ENCODE assay signal across 28 mouse cellular contexts in the genomic region with DNA sequence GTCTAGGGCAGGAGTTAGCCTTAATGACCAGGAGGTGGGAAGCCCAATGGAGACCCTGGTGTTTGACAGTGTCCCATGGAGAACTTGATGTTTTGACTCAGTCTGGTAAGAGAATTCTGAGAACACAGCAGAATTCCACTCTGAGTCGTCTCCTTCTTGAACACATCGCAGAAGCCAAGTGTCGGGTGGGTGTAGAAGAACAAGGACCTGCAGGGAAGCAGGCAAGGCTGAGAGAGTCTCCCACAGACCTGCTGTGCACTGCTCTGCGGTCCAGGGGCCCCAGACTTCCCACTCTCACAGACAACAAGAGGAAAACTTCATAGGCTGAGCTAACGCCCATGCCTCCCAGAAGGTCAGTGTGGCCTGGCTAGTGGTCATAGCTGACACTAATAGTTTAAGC. TPM values are rescaled to one million over a fixed set of nuclear protein-coding genes. Genes with fewer than 3 reads are reported as not detected.
DNase-seq lines count a peak whose midpoint lies in the region; ATAC-seq lines count a peak whose summit lies in the region.
"Had no signal": no experiment of that assay in that cellular context is flagged by ENCODE, and none has a peak within 500 bp of the region (broad histone marks: within the 10 kb centered on the region; RNA-seq: fewer than 3 reads in every experiment).

No protein-coding gene starts in this region.

- no peak for DNase-seq in frontal cortex, postnatal 14 days (ENCODE audit: low spot score in 2 of 2)
- peak; percentile 41 for DNase-seq in layer of hippocampus, adult 9-11 months
- DNase-seq in layer of hippocampus, postnatal 25 days (ENCODE audit: extremely low spot score in 1 of 2, low spot score in 1 of 2): no peak
- peak; percentile 82 for DNase-seq in retina, adult 2 months (ENCODE audit: low read depth, low spot score)
- no peak for DNase-seq in retina, postnatal 1 day
- peak; percentile 62 for DNase-seq in telencephalon, adult 2 months (ENCODE audit: low read depth, low spot score)
- DNase-seq: adrenal gland, adult 2 months; adrenal gland, postnatal 36 days; cerebellum, adult 11 months; cerebellum, adult 9-10 months; cerebellum, postnatal 36 days; gastrocnemius, postnatal 14 days; heart, postnatal 14 days; kidney, adult 11 months; kidney, postnatal 14 days; liver, embryonic 13.5 days; lung, adult 18-20 months; lung, postnatal 4 days; thymus, postnatal 14 days had no signal

- ATAC-seq in frontal cortex, adult (ENCODE audit: low TSS enrichment): peak; percentile 81
- ATAC-seq: activated CD4-positive, CD25-positive, alpha-beta regulatory T cell, adult 4 months; forebrain, embryonic 13.5 days; inflammation-experienced regulatory T-cells, adult 6 months; lung, postnatal 0 days had no signal

RNA-seq across cellular contexts. Expression of gene Prph2, which starts 17.5 kb away (rescaled TPM):
- not detected for total RNA-seq in layer of hippocampus, postnatal 25 days (2021)
- total RNA-seq: adrenal gland, adult 2 months; adrenal gland, postnatal 36 days; CH12.LX; gastrocnemius, postnatal 14 days; granulocyte monocyte progenitor cell, adult 5-6 weeks; heart, postnatal 14 days; layer of hippocampus, adult 8-10 months; midbrain, postnatal 0 days had no signal

RNA-seq across cellular contexts. Expression of gene Tbcc, which starts 37.3 kb away (rescaled TPM):
- 10 to 100 TPM; 34.6 to 36.7 TPM for total RNA-seq in layer of hippocampus, postnatal 25 days (2021)

Comparison
In these comparisons a context has a peak if more than half of its experiments do, and no peak if none do; other contexts are left out.
1. DNase-seq: peak in layer of hippocampus, adult 9-11 months (single experiment), retina, adult 2 months (single experiment) and telencephalon, adult 2 months (single experiment); none in frontal cortex, postnatal 14 days (0 of 2), layer of hippocampus, postnatal 25 days (0 of 2) and retina, postnatal 1 day (single experiment).